Mouse (Mus musculus): ENCODE data around the gene Zzz3. TPM values are rescaled to one million over a fixed set of nuclear protein-coding genes. Genes with fewer than 3 reads are reported as not detected.

The Zzz3 gene
- polyA plus RNA-seq, 1 experiment from 2014 or later, result 27.9 TPM

DNA sequence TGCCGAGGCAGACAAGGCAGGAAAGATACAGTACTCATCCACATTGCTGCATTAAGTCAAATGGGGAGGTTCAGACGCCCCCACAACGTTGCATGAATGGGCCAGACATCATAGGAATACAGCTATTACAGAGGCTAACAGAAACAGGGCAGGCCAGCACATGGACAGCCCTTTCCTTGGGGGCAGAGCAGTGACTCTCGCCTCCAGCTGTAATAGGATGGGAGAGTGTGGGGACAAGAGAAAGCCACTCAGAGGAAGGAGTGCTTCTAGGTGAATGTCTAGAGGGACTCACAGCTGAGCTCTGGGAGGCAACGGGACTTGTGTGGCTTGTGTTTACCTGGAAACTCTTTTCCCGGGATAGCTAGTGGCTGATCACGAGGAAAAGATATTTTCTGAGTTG, 88.5 kb downstream of the Zzz3 start:
- H3K4me3 ChIP-seq (ENCODE audit: inconsistent target), result no peak overlapping the region
- no peaks in the 10 kb centered on the region for H3K79me2 ChIP-seq (ENCODE audit: inconsistent target)
- no peak overlapping the region for H3K27ac ChIP-seq
- WGBS (ENCODE audit: missing documents), result 74% methylated on average over 7 of the region's 7 CpGs
- no peaks in the 10 kb centered on the region for H3K36me3 ChIP-seq (ENCODE audit: inconsistent target)

- H3K36me3 ChIP-seq (ENCODE audit: inconsistent target), result no peaks in the 10 kb centered on the region
- WGBS (ENCODE audit: missing documents), result 98% methylated on average over 6 of the region's 6 CpGs
Measured at GRCm38 (mm10) chr3:152484206-152484605, 88.9 kb downstream of the Zzz3 start.

DNA sequence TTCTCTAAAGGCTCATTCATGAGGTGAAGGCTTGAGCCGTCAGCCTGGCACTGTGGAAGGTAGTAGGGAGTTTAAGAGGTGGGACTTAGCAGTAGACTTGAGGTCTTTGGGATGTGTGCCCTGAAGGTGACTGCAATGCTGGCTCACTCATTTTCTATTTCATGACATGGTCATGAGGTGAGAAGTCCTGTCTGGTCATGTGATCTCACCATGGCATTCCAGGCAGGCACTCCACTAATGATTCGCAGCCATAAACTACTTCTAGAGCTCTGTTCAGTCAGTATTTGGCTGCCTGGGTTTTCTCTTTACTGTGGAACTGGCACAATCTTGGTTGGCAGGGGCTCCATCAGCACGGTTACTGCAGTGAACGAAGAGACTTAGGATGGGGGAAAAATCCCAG, 93.7 kb downstream of the Zzz3 start:
- no peak overlapping the region for H3K4me3 ChIP-seq (ENCODE audit: inconsistent target)
- H3K36me3 ChIP-seq (ENCODE audit: inconsistent target), result no peaks in the 10 kb centered on the region
- WGBS (ENCODE audit: missing documents), result 97% methylated on average over 4 of the region's 4 CpGs
- H3K27ac ChIP-seq, result no peak overlapping the region
- no peaks in the 10 kb centered on the region for H3K79me2 ChIP-seq (ENCODE audit: inconsistent target)

More at GRCm38 (mm10) chr3:152484206-152484605, 88.9 kb downstream of the Zzz3 start:
- Histone ChIP-seq H3K27ac (no peak overlapping the region), H3K79me2 (ENCODE audit: inconsistent target) (no peaks in the 10 kb centered on the region), H3K4me3 (ENCODE audit: inconsistent target) (no peak overlapping the region)

- H3K27ac ChIP-seq, result no peak overlapping the region
- H3K4me3 ChIP-seq (ENCODE audit: inconsistent target), result no peak overlapping the region
Measured at GRCm38 (mm10) chr3:152490423-152490822, 95.2 kb downstream of the Zzz3 start.

DNA sequence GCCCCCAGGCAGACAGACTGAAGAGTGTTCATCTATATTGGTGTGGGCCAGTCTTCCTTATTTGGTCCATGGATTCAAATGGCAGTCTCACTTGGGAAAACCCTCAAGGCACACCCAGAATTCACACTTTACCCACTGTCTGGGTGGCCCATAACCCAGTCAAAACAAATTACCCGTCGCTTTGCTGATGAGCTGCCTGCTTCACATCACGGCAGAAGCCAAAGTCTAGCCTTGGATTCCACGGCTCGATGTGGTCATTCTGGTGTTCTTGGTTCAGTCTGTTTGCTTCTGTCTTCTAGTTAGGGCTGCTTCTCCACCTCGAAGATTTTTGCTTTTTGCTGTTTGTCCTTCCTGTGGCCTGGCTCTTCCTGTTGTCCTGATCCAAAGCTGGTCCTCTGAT, 97.0 kb downstream of the Zzz3 start:
- Histone ChIP-seq H3K79me2 (ENCODE audit: inconsistent target) (no peaks in the 10 kb centered on the region), H3K27ac (no peak overlapping the region), H3K4me3 (ENCODE audit: inconsistent target) (no peak overlapping the region), H3K36me3 (ENCODE audit: inconsistent target) (no peaks in the 10 kb centered on the region)
- WGBS (ENCODE audit: missing documents), result 80% methylated on average over 6 of the region's 6 CpGs

More at GRCm38 (mm10) chr3:152490423-152490822, 95.2 kb downstream of the Zzz3 start:
- 90% methylated on average over 5 of the region's 5 CpGs for WGBS (ENCODE audit: missing documents)
- no peaks in the 10 kb centered on the region for H3K79me2 ChIP-seq (ENCODE audit: inconsistent target)
- H3K36me3 ChIP-seq (ENCODE audit: inconsistent target), result no peaks in the 10 kb centered on the region

DNA sequence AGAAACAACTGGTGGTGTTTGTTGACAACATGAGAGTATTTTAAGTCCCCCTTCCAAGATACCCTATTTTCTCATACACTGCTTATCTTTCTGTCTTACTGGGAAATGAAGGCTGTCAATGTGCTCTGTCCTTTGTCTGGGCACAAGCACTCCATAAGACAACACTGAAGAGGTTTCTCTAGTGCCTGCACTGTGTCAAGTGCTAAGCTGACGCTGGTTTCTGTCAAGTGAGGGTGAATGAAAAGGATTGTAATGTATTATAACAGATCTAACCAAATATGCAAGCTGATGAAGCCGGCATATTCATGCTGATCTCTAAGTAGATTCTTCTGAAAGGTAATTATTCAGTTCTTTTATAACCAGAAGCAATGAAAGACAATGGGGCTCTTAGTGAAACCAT, 98.5 kb downstream of the Zzz3 start:
- 76% methylated on average over 2 of the region's 2 CpGs for WGBS (ENCODE audit: missing documents)
- no peak overlapping the region for H3K27ac ChIP-seq
- H3K36me3 ChIP-seq (ENCODE audit: inconsistent target), result no peaks in the 10 kb centered on the region
- H3K4me3 ChIP-seq (ENCODE audit: inconsistent target), result no peak overlapping the region
- no peaks in the 10 kb centered on the region for H3K79me2 ChIP-seq (ENCODE audit: inconsistent target)

DNA sequence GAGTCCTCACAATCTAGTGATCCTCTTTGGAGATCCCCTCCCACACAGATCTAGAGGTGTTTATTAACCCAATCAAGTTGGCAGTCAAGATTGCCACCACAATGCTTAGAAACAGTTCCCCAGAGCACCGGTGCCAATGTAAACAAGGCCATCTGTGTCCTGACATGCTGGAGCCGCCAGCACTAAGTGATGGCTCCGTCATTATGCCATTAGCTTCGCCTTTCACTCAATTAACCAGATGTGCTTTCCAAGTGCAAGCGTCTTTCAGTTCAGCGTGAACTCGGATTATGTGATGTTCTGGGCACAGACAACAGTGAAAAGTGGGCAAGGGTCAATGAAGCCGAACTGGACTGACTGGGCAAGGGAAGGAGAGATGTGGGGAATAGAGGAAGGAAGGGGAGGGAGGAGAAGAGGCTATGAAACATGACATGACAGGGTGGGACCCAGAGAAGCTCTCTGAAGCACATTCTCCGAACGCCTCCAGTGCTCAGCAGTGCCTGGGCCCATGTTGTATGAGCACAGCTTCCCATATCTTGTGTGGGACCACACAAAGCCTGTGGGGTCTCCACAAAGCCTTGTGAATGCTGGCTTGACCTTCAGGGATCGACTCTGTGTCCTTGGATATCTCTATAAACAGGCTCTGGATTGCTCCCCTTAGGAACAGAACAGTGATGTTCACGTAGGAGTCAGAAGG, 99.5 kb downstream of the Zzz3 start:
- H3K27ac ChIP-seq, result no peak overlapping the region
- no peaks in the 10 kb centered on the region for H3K36me3 ChIP-seq (ENCODE audit: inconsistent target)
- H3K4me3 ChIP-seq (ENCODE audit: inconsistent target), result no peak overlapping the region
- WGBS (ENCODE audit: missing documents), result 91% methylated on average over 10 of the region's 12 CpGs
- H3K79me2 ChIP-seq (ENCODE audit: inconsistent target), result no peaks in the 10 kb centered on the region

DNA sequence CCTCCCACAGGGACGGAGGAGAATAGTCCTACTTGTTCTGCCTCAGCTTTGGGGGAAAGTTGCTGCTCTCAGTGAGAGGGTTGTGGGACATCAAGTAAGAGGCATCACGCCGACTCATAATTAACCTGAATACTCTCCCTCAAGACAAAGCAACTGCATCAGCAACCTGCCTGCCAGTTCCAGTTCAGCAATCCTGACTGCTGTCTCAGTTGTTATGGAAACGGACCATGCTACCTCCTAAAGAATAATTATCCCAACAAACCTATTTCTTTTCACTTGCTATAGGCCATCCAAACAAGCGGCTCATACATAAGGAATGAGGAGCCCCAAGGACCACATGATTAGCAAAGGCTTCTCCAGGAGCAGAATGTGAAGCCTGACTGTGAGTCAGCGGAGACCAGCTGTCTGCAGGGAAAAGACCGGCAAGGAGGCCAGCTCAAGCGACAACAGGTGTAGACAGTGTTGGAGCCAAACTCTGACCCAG, 100.2 kb downstream of the Zzz3 start:
- no peaks in the 10 kb centered on the region for H3K36me3 ChIP-seq (ENCODE audit: inconsistent target)
- no peak overlapping the region for H3K4me3 ChIP-seq (ENCODE audit: inconsistent target)
- 97% methylated on average over 8 of the region's 8 CpGs for WGBS (ENCODE audit: missing documents)

GRCm38 (mm10) chr3:152497084-152497483, 101.8 kb downstream of the Zzz3 start:
- no peak overlapping the region for H3K4me3 ChIP-seq (ENCODE audit: inconsistent target)
- H3K27ac ChIP-seq, result no peak overlapping the region
- no peaks in the 10 kb centered on the region for H3K36me3 ChIP-seq (ENCODE audit: inconsistent target)
- no peaks in the 10 kb centered on the region for H3K79me2 ChIP-seq (ENCODE audit: inconsistent target)
- WGBS (ENCODE audit: missing documents), result 93% methylated on average over 7 of the region's 7 CpGs

More for the DNA sequence above, 100.2 kb downstream of the Zzz3 start:
- Histone ChIP-seq H3K79me2 (ENCODE audit: inconsistent target) (no peaks in the 10 kb centered on the region), H3K27ac (no peak overlapping the region)

GRCm38 (mm10) chr3:152497842-152498241, 102.6 kb downstream of the Zzz3 start:
- Histone ChIP-seq H3K36me3 (ENCODE audit: inconsistent target) (no peaks in the 10 kb centered on the region), H3K27ac (no peak overlapping the region)

DNA sequence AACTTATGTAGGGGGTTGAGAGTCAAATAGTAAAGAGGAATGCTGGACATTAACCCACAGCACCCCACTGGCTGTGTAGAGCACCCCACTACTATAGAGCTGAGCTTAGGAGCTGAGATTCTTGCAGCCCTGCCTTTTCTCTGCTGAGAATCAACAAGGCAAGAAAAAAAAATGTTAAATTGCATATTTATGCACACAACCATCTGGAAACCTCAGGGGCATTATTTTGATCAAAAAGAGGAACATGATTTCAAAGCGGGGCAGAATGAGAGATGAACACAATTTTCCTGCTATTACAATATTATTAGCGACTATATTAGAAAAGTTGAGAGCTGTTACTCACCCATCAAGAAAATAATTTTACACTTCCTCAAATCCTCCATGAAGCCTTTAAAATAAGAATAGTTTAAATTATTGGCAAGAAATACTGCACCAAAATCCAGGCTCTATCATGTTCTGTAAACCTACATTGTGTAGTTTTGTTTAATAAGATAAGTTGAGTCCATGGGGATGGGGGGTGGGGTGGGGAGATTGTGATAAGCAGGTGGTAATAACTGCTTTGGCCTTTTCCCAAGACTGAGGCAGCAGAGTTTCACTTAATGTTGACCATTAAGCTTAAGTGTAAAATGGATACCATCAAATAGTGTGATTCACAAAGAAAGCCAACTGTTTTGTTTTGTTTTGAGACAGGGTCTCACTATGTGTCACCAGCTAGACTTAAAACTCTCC, 103.9 kb downstream of the Zzz3 start:
- WGBS (ENCODE audit: missing documents), result 19% methylated on average over 2 of the region's 2 CpGs
- no peaks in the 10 kb centered on the region for H3K36me3 ChIP-seq (ENCODE audit: inconsistent target)
- no peak overlapping the region for H3K27ac ChIP-seq
- no peak overlapping the region for H3K4me3 ChIP-seq (ENCODE audit: inconsistent target)
- H3K79me2 ChIP-seq (ENCODE audit: inconsistent target), result no peaks in the 10 kb centered on the region

More at GRCm38 (mm10) chr3:152497842-152498241, 102.6 kb downstream of the Zzz3 start:
- 94% methylated on average over 2 of the region's 2 CpGs for WGBS (ENCODE audit: missing documents)
- Histone ChIP-seq H3K79me2 (ENCODE audit: inconsistent target) (no peaks in the 10 kb centered on the region), H3K4me3 (ENCODE audit: inconsistent target) (no peak overlapping the region)

GRCm38 (mm10) chr3:152507900-152508299, 112.6 kb downstream of the Zzz3 start:
- H3K79me2 ChIP-seq (ENCODE audit: inconsistent target), result no peaks in the 10 kb centered on the region

GRCm38 (mm10) chr3:152508419-152508993, 113.2 kb downstream of the Zzz3 start:
- Histone ChIP-seq H3K4me3 (ENCODE audit: inconsistent target) (no peak overlapping the region), H3K79me2 (ENCODE audit: inconsistent target) (no peaks in the 10 kb centered on the region), H3K27ac (no peak overlapping the region), H3K36me3 (ENCODE audit: inconsistent target) (no peaks in the 10 kb centered on the region)
- WGBS (ENCODE audit: missing documents), result 97% methylated on average over 12 of the region's 12 CpGs

More at GRCm38 (mm10) chr3:152507900-152508299, 112.6 kb downstream of the Zzz3 start:
- no peak overlapping the region for H3K4me3 ChIP-seq (ENCODE audit: inconsistent target)
- no peaks in the 10 kb centered on the region for H3K36me3 ChIP-seq (ENCODE audit: inconsistent target)
- 91% methylated on average over 8 of the region's 8 CpGs for WGBS (ENCODE audit: missing documents)
- H3K27ac ChIP-seq, result no peak overlapping the region

- no peaks in the 10 kb centered on the region for H3K36me3 ChIP-seq (ENCODE audit: inconsistent target)
- WGBS (ENCODE audit: missing documents), result 31% methylated on average over 7 of the region's 7 CpGs
- H3K79me2 ChIP-seq (ENCODE audit: inconsistent target), result no peaks in the 10 kb centered on the region
- H3K4me3 ChIP-seq (ENCODE audit: inconsistent target), result no peak overlapping the region
- no peak overlapping the region for H3K27ac ChIP-seq
Measured at GRCm38 (mm10) chr3:152509268-152509667, 114.0 kb downstream of the Zzz3 start.

Measured in macrophage (primary cell).